Mouse (Mus musculus) liver, postnatal 0 days (tissue): Measurements from ENCODE around the gene Rhod.
A peak's percentile ranks its signal among the peaks of the same experiment; 100 is the strongest.

Source experiments
- CTCF ChIP-seq: sonication (generic); IDR thresholded peaks from 2 replicates; pipeline ENCODE4 v1.5.1; 2016; ENCODE audit warnings: antibody characterized with exemption, low read depth
- EP300 ChIP-seq: IDR thresholded peaks from 2 replicates; pipeline ENCODE4 v1.6.1; 2016; ENCODE audit warnings: antibody characterized with exemption, low read depth, mild to moderate bottlenecking

DNA sequence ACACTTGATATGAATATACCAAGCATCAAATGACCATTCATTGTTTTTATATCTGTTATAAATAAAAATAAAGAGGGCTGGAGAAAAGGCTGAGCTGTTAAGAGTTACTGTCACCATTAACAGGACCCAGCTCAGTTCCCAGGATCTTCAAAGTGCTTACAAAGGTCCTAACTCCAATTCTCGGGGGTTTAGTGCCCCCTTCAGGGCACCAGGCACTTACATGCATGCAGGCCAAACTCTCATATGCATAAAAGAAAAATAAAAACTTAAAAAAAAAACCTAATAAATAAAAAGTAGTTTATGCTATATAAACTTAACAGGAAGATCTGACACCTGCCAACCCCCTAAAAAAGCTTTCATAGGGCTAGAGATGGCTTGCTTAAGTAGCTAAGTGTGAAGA is 54.9 kb downstream of the Rhod start:
- no peak for TF ChIP-seq EP300
- TF ChIP-seq CTCF: peak; percentile 17; the same call in 1 of the 2 replicates
